Mouse (Mus musculus) spleen, adult 2 months (tissue): Measurements from ENCODE around the gene Bcar3.

Source experiments
- CTCF ChIP-seq: fragments of 200-500 bp; IDR thresholded peaks from 2 replicates; pipeline ENCODE4 v1.5.1; 2011; ENCODE audit warnings: mild to moderate bottlenecking, inconsistent platforms; ENCODE audit not compliant: insufficient read depth, insufficient read length, insufficient replicate concordance; ENCODE audit errors: extremely low read depth
- POLR2A ChIP-seq: fragments of 200-500 bp; IDR thresholded peaks from 2 replicates; pipeline ENCODE4 v1.6.1; 2011; ENCODE audit warnings: low read depth, low read length, inconsistent platforms

GRCm38 (mm10) chr3:122288613-122289195 lies 5.2 kb upstream of the Bcar3 start:
- TF ChIP-seq CTCF: no peak
- TF ChIP-seq POLR2A: no peak
